Mouse (Mus musculus) embryonic facial prominence, embryonic 13.5 days (tissue): Measurements from ENCODE around the gene Eras. TPM values are rescaled to one million over a fixed set of nuclear protein-coding genes. Genes with fewer than 3 reads are reported as not detected.

Experiments
- polyA plus RNA-seq: library from polyadenylated mRNA; unstranded; fragments of >200 nt; fragmentation: Nextera tagmentation; extraction: Ambion mirVana; gene quantifications from 2 replicates; pipeline ENCODE4 v1.2.1, GENCODE M21; 2015

Gene Eras
- polyA plus RNA-seq, 1 experiment from 2014 or later = not detected

Other genes with a start within 250 kb of the Eras start
- gene Magix, start 247.4 kb downstream of the Eras start, polyA plus RNA-seq = 0.66 TPM in 1 of 2 replicates, not detected in the other
- 37.2 and 40.6 TPM in 2 replicates for gene Gpkow, start 231.5 kb downstream of the Eras start, polyA plus RNA-seq
- gene Wdr45, start 214.3 kb downstream of the Eras start, polyA plus RNA-seq = 37.7 and 40.1 TPM in 2 replicates
- gene Gm45208, start 206.4 kb downstream of the Eras start, polyA plus RNA-seq = not detected in 2 replicates
- 73.1 and 75.9 TPM in 2 replicates for gene Praf2, start 200.2 kb downstream of the Eras start, polyA plus RNA-seq
- gene Ccdc120, start 177.7 kb downstream of the Eras start, polyA plus RNA-seq = 17.7 and 22.4 TPM in 2 replicates
- 28.5 and 28.7 TPM in 2 replicates for gene Tfe3, start 166.0 kb downstream of the Eras start, polyA plus RNA-seq
- gene Gripap1, start 138.8 kb downstream of the Eras start, polyA plus RNA-seq = 49.8 and 50.1 TPM in 2 replicates
- 1.3 and 2.3 TPM in 2 replicates for gene Kcnd1, start 106.3 kb downstream of the Eras start, polyA plus RNA-seq
- 47.9 and 51.4 TPM in 2 replicates for gene Otud5, start 87.2 kb downstream of the Eras start, polyA plus RNA-seq
- 4.4 and 5.9 TPM in 2 replicates for gene Pim2, start 50.3 kb downstream of the Eras start, polyA plus RNA-seq
- gene Slc35a2, start 44.6 kb downstream of the Eras start, polyA plus RNA-seq = 37.3 and 44.0 TPM in 2 replicates
- gene Pqbp1, start 29.3 kb downstream of the Eras start, polyA plus RNA-seq = 155 and 156 TPM in 2 replicates
- gene Timm17b, start 29.2 kb downstream of the Eras start, polyA plus RNA-seq = 150 and 173 TPM in 2 replicates
- gene Gm10491, start 20.8 kb downstream of the Eras start, polyA plus RNA-seq = not detected in 2 replicates
- not detected in 2 replicates for gene Gm10490, start 19.1 kb downstream of the Eras start, polyA plus RNA-seq
- gene Pcsk1n, start 8.8 kb downstream of the Eras start, polyA plus RNA-seq = 2.0 and 3.1 TPM in 2 replicates
- 41.8 TPM in 2 replicates for gene Hdac6, start 19.3 kb upstream of the Eras start, polyA plus RNA-seq
- 1.6 and 2.0 TPM in 2 replicates for gene Gata1, start 49.5 kb upstream of the Eras start, polyA plus RNA-seq
- gene Glod5, start 89.9 kb upstream of the Eras start, polyA plus RNA-seq = not detected in 2 replicates
- gene Suv39h1, start 146.2 kb upstream of the Eras start, polyA plus RNA-seq = 64.7 and 68.5 TPM in 2 replicates
- gene Was, start 161.9 kb upstream of the Eras start, polyA plus RNA-seq = 0.41 and 0.44 TPM in 2 replicates
- 23.2 and 27.2 TPM in 2 replicates for gene Wdr13, start 204.3 kb upstream of the Eras start, polyA plus RNA-seq
- 501 and 572 TPM in 2 replicates for gene Rbm3, start 217.3 kb upstream of the Eras start, polyA plus RNA-seq
- 12.7 and 13.7 TPM in 2 replicates for gene Tbc1d25, start 247.6 kb upstream of the Eras start, polyA plus RNA-seq